In genomic region chr9:44468800-44469199, GRCm38 (mm10) we compare ENCODE assay signal across 25 mouse cellular contexts. TPM values are rescaled to one million over a fixed set of nuclear protein-coding genes. Genes with fewer than 3 reads are reported as not detected.
A peak's percentile ranks its signal among the peaks of the same experiment; 100 is the strongest.
DNase-seq lines count a peak whose midpoint lies in the region; ATAC-seq and TF ChIP-seq lines count a peak whose summit lies in the region.
"Had no signal": no experiment of that assay in that cellular context is flagged by ENCODE, and none has a peak within 500 bp of the region (broad histone marks: within the 10 kb centered on the region; RNA-seq: fewer than 3 reads in every experiment).

No protein-coding gene starts in this region.

- peak; percentile 70 for DNase-seq in midbrain, embryonic 14.5 days
- no peak for DNase-seq in midbrain, embryonic 10.5 days (ENCODE audit: low spot score)
- DNase-seq in midbrain, postnatal 0 days (ENCODE audit: low spot score): peak; percentile 61
- DNase-seq in cerebellum, postnatal 25 days: no peak
- DNase-seq: adrenal gland, postnatal 10 days; B cell, adult 2 months; cerebellum, adult 18-20 months; cerebellum, adult 9-11 months; gastrocnemius, postnatal 36 days; heart, adult 11 months; heart, postnatal 36 days had no signal

- peaks cover 11% of the 10 kb centered on the region; the same call in 1 of the 2 replicates for H3K4me1 ChIP-seq in forebrain, embryonic 12.5 days
- H3K4me1 ChIP-seq in forebrain, embryonic 15.5 days: peaks cover 11% of the 10 kb centered on the region; the same call in 1 of the 2 replicates
- H3K4me1 ChIP-seq in hindbrain, embryonic 16.5 days (ENCODE audit: control insufficient read depth, insufficient read depth, low read depth, low read length): peaks cover 7% of the 10 kb centered on the region
- 0 out of 2 replicates have a peak, but pooled peaks cover 5% of the 10 kb centered on the region for H3K4me1 ChIP-seq in hindbrain, embryonic 12.5 days
- peaks cover 19% of the 10 kb centered on the region for H3K4me1 ChIP-seq in midbrain, embryonic 14.5 days (ENCODE audit: control insufficient read depth, insufficient read depth, low read length)
- H3K4me1 ChIP-seq in midbrain, embryonic 10.5 days: peaks cover 13% of the 10 kb centered on the region
- peaks cover 16% of the 10 kb centered on the region for H3K4me1 ChIP-seq in midbrain, postnatal 0 days (ENCODE audit: insufficient read depth, low read length)
- H3K4me1 ChIP-seq: heart, embryonic 13.5 days had no signal

- H3K36me3 ChIP-seq in forebrain, embryonic 12.5 days (replicated peaks): no peaks in the 10 kb centered on the region
- H3K36me3 ChIP-seq in forebrain, embryonic 15.5 days: no peaks in the 10 kb centered on the region
- no peaks in the 10 kb centered on the region for H3K36me3 ChIP-seq in hindbrain, embryonic 16.5 days (ENCODE audit: control insufficient read depth, insufficient read depth, low read length)
- H3K36me3 ChIP-seq in hindbrain, embryonic 12.5 days: no peaks in the 10 kb centered on the region
- no peaks in the 10 kb centered on the region for H3K36me3 ChIP-seq in midbrain, embryonic 14.5 days (ENCODE audit: control insufficient read depth, insufficient read depth, low read length)
- H3K36me3 ChIP-seq in midbrain, embryonic 10.5 days: no peaks in the 10 kb centered on the region
- no peaks in the 10 kb centered on the region for H3K36me3 ChIP-seq in midbrain, postnatal 0 days (ENCODE audit: insufficient read depth, low read length)
- H3K36me3 ChIP-seq: embryonic facial prominence, embryonic 10.5 days; G1E; heart, embryonic 13.5 days had no signal

- WGBS in forebrain, embryonic 12.5 days: 59% methylated on average over 2 of the region's 2 CpGs
- 52% methylated on average over 2 of the region's 2 CpGs for WGBS in forebrain, embryonic 15.5 days
- 39% methylated on average over 2 of the region's 2 CpGs for WGBS in hindbrain, embryonic 16.5 days
- WGBS in hindbrain, embryonic 12.5 days: 53% methylated on average over 2 of the region's 2 CpGs
- WGBS in midbrain, embryonic 14.5 days: 33% methylated on average over 2 of the region's 2 CpGs
- 64% methylated on average over 2 of the region's 2 CpGs for WGBS in midbrain, embryonic 10.5 days
- 11% methylated on average over 2 of the region's 2 CpGs for WGBS in midbrain, postnatal 0 days

- no peak overlapping the region for H3K27ac ChIP-seq in forebrain, embryonic 12.5 days
- no peak overlapping the region; the same call in 1 of the 2 replicates for H3K27ac ChIP-seq in forebrain, embryonic 15.5 days (replicated peaks)
- peak overlapping the region; percentile 4; the same call in 1 of the 2 replicates for H3K27ac ChIP-seq in hindbrain, embryonic 16.5 days (ENCODE audit: low read depth, low read length)
- H3K27ac ChIP-seq in hindbrain, embryonic 12.5 days: no peak overlapping the region
- H3K27ac ChIP-seq in midbrain, embryonic 14.5 days (replicated peaks; ENCODE audit: low read depth, low read length): peak overlapping the region; percentile 60
- H3K27ac ChIP-seq in midbrain, embryonic 10.5 days (replicated peaks): no peak overlapping the region
- peak overlapping the region; percentile 86 for H3K27ac ChIP-seq in midbrain, postnatal 0 days (ENCODE audit: low read depth, low read length)
- H3K27ac ChIP-seq: embryonic facial prominence, embryonic 10.5 days; heart, embryonic 13.5 days; hindbrain, embryonic 14.5 days had no signal

- H3K4me3 ChIP-seq in forebrain, embryonic 12.5 days (replicated peaks): no peak overlapping the region
- no peak overlapping the region for H3K4me3 ChIP-seq in forebrain, embryonic 15.5 days
- no peak overlapping the region for H3K4me3 ChIP-seq in hindbrain, embryonic 16.5 days (ENCODE audit: low read length)
- H3K4me3 ChIP-seq in hindbrain, embryonic 12.5 days: no peak overlapping the region
- no peak overlapping the region for H3K4me3 ChIP-seq in midbrain, embryonic 14.5 days (replicated peaks; ENCODE audit: low read depth, low read length)
- H3K4me3 ChIP-seq in midbrain, embryonic 10.5 days: no peak overlapping the region
- no peak overlapping the region for H3K4me3 ChIP-seq in midbrain, postnatal 0 days (ENCODE audit: low read depth, low read length)
- H3K4me3 ChIP-seq: embryonic facial prominence, embryonic 10.5 days; heart, embryonic 13.5 days had no signal

- H3K27me3 ChIP-seq in forebrain, embryonic 12.5 days: no peaks in the 10 kb centered on the region
- no peaks in the 10 kb centered on the region for H3K27me3 ChIP-seq in forebrain, embryonic 15.5 days
- H3K27me3 ChIP-seq in hindbrain, embryonic 16.5 days (replicated peaks; ENCODE audit: control insufficient read depth, insufficient read depth, low read length): no peaks in the 10 kb centered on the region
- no peaks in the 10 kb centered on the region for H3K27me3 ChIP-seq in hindbrain, embryonic 12.5 days
- no peaks in the 10 kb centered on the region for H3K27me3 ChIP-seq in midbrain, embryonic 14.5 days (ENCODE audit: control insufficient read depth, insufficient read depth, low read length)
- H3K27me3 ChIP-seq in midbrain, embryonic 10.5 days (ENCODE audit: low read depth, poor library complexity, severe bottlenecking): no peaks in the 10 kb centered on the region
- H3K27me3 ChIP-seq in midbrain, postnatal 0 days (ENCODE audit: insufficient read depth, low read length): no peaks in the 10 kb centered on the region

- H3K4me2 ChIP-seq in forebrain, embryonic 12.5 days: no peak overlapping the region
- no peak overlapping the region for H3K4me2 ChIP-seq in forebrain, embryonic 15.5 days (replicated peaks)
- H3K4me2 ChIP-seq in hindbrain, embryonic 16.5 days (ENCODE audit: low read length): no peak overlapping the region
- H3K4me2 ChIP-seq in hindbrain, embryonic 12.5 days (replicated peaks): no peak overlapping the region
- 0 out of 2 replicates have a peak overlapping the region, but pooled peaks have one; percentile 8 for H3K4me2 ChIP-seq in midbrain, embryonic 14.5 days (ENCODE audit: low read length)
- H3K4me2 ChIP-seq in midbrain, postnatal 0 days (ENCODE audit: low read depth, low read length, poor library complexity, severe bottlenecking): no peak overlapping the region
- H3K4me2 ChIP-seq: heart, embryonic 13.5 days; hindbrain, embryonic 14.5 days had no signal

- TF ChIP-seq CTCF in midbrain, postnatal 0 days (IDR thresholded peaks at IDR 0.05): no peak

- H3K9ac ChIP-seq in forebrain, embryonic 12.5 days: peak overlapping the region; percentile 8; the same call in 1 of the 2 replicates
- H3K9ac ChIP-seq in forebrain, embryonic 15.5 days (replicated peaks): no peak overlapping the region
- H3K9ac ChIP-seq in hindbrain, embryonic 16.5 days (ENCODE audit: low read depth, low read length): 0 out of 2 replicates have a peak overlapping the region, but pooled peaks have one; percentile 14
- H3K9ac ChIP-seq in hindbrain, embryonic 12.5 days: no peak overlapping the region
- no peak overlapping the region for H3K9ac ChIP-seq in midbrain, embryonic 14.5 days (replicated peaks; ENCODE audit: low read length)
- H3K9ac ChIP-seq in midbrain, postnatal 0 days (replicated peaks; ENCODE audit: low read length, poor library complexity, severe bottlenecking): no peak overlapping the region
- H3K9ac ChIP-seq: heart, embryonic 13.5 days; hindbrain, embryonic 14.5 days had no signal

- no peak for ATAC-seq in forebrain, embryonic 12.5 days (ENCODE audit: low FRiP score)
- ATAC-seq in forebrain, embryonic 15.5 days (replicated peaks): no peak
- peak; percentile 63; the same call in 1 of the 2 replicates for ATAC-seq in hindbrain, embryonic 16.5 days
- no peak for ATAC-seq in hindbrain, embryonic 12.5 days (ENCODE audit: low FRiP score)
- no peak for ATAC-seq in midbrain, embryonic 14.5 days (ENCODE audit: low FRiP score, low TSS enrichment)
- peak; percentile 66; the same call in 1 of the 2 replicates for ATAC-seq in midbrain, postnatal 0 days (ENCODE audit: low FRiP score)
- ATAC-seq: CD4-positive, CD25-positive, alpha-beta regulatory T cell, adult 4 months had no signal

- no peaks in the 10 kb centered on the region for H3K9me3 ChIP-seq in forebrain, embryonic 12.5 days
- H3K9me3 ChIP-seq in forebrain, embryonic 15.5 days: no peaks in the 10 kb centered on the region
- no peaks in the 10 kb centered on the region for H3K9me3 ChIP-seq in hindbrain, embryonic 16.5 days (ENCODE audit: control insufficient read depth, low read length)
- H3K9me3 ChIP-seq in hindbrain, embryonic 12.5 days (replicated peaks): no peaks in the 10 kb centered on the region
- no peaks in the 10 kb centered on the region for H3K9me3 ChIP-seq in midbrain, embryonic 14.5 days (ENCODE audit: control insufficient read depth, low read length)
- H3K9me3 ChIP-seq in midbrain, embryonic 10.5 days (replicated peaks): no peaks in the 10 kb centered on the region
- H3K9me3 ChIP-seq in midbrain, postnatal 0 days (ENCODE audit: low read length): no peaks in the 10 kb centered on the region
- H3K9me3 ChIP-seq: embryonic facial prominence, embryonic 10.5 days; G1E; heart, embryonic 13.5 days had no signal

RNA-seq across cellular contexts. Expression of gene Bcl9l, which starts 13.8 kb away (rescaled TPM):
- 10.6 and 10.7 TPM in 2 replicates for polyA plus RNA-seq in forebrain, embryonic 12.5 days (2016; fragmentation: Nextera tagmentation; extraction: Ambion mirVana)
- 13.6 and 14.4 TPM in 2 replicates for polyA plus RNA-seq in forebrain, embryonic 15.5 days (2015; fragmentation: Nextera tagmentation; extraction: Ambion mirVana)
- 9.7 and 11.1 TPM in 2 replicates for polyA plus RNA-seq in hindbrain, embryonic 16.5 days (2015; fragmentation: Nextera tagmentation; extraction: Ambion mirVana)
- 12.3 and 15.5 TPM in 2 replicates for polyA plus RNA-seq in hindbrain, embryonic 12.5 days (2016; fragmentation: Nextera tagmentation; extraction: Ambion mirVana)
- 12.6 and 14.9 TPM in 2 replicates for polyA plus RNA-seq in midbrain, embryonic 14.5 days (2014; fragmentation: Nextera tagmentation; extraction: Ambion mirVana)
- polyA plus RNA-seq in midbrain, embryonic 10.5 days (2016; fragmentation: Nextera tagmentation; extraction: Ambion mirVana): 3.9 and 4.7 TPM in 2 replicates
- total RNA-seq in midbrain, postnatal 0 days (2014; rRNA removed): 42.1 and 61.1 TPM in 2 replicates
- 10.0 and 10.4 TPM in 2 replicates for polyA plus RNA-seq in midbrain, postnatal 0 days (2015; fragmentation: Nextera tagmentation; extraction: Ambion mirVana)

RNA-seq across cellular contexts. Expression of gene Upk2, which starts 14.0 kb away (rescaled TPM):
- 0.29 TPM in 1 of 2 replicates, not detected in the other for polyA plus RNA-seq in forebrain, embryonic 12.5 days (2016; fragmentation: Nextera tagmentation; extraction: Ambion mirVana)
- polyA plus RNA-seq in forebrain, embryonic 15.5 days (2015; fragmentation: Nextera tagmentation; extraction: Ambion mirVana): not detected in 2 replicates
- not detected in 2 replicates for polyA plus RNA-seq in hindbrain, embryonic 16.5 days (2015; fragmentation: Nextera tagmentation; extraction: Ambion mirVana)
- not detected in 2 replicates for polyA plus RNA-seq in hindbrain, embryonic 12.5 days (2016; fragmentation: Nextera tagmentation; extraction: Ambion mirVana)
- not detected in 2 replicates for polyA plus RNA-seq in midbrain, embryonic 14.5 days (2014; fragmentation: Nextera tagmentation; extraction: Ambion mirVana)
- polyA plus RNA-seq in midbrain, embryonic 10.5 days (2016; fragmentation: Nextera tagmentation; extraction: Ambion mirVana): not detected in 2 replicates
- total RNA-seq in midbrain, postnatal 0 days (2014; rRNA removed): not detected in 2 replicates
- not detected in 2 replicates for polyA plus RNA-seq in midbrain, postnatal 0 days (2015; fragmentation: Nextera tagmentation; extraction: Ambion mirVana)
- total RNA-seq: adrenal gland, postnatal 10 days; adrenal gland, postnatal 4 days; G1E; gastrocnemius, postnatal 36 days; heart, postnatal 36 days had no signal
- polyA plus RNA-seq: CD4-positive, CD25-positive, alpha-beta regulatory T cell, adult 4 months; G1E; heart, embryonic 13.5 days; heart, postnatal 0 days; hindbrain, embryonic 14.5 days had no signal

RNA-seq across cellular contexts. Expression of gene Foxr1, which starts 27.9 kb away (rescaled TPM):
- not detected in 2 replicates for polyA plus RNA-seq in forebrain, embryonic 12.5 days (2016; fragmentation: Nextera tagmentation; extraction: Ambion mirVana)
- polyA plus RNA-seq in forebrain, embryonic 15.5 days (2015; fragmentation: Nextera tagmentation; extraction: Ambion mirVana): not detected in 2 replicates
- polyA plus RNA-seq in hindbrain, embryonic 16.5 days (2015; fragmentation: Nextera tagmentation; extraction: Ambion mirVana): not detected in 2 replicates
- not detected in 2 replicates for polyA plus RNA-seq in hindbrain, embryonic 12.5 days (2016; fragmentation: Nextera tagmentation; extraction: Ambion mirVana)
- not detected in 2 replicates for polyA plus RNA-seq in midbrain, embryonic 14.5 days (2014; fragmentation: Nextera tagmentation; extraction: Ambion mirVana)
- not detected in 2 replicates for polyA plus RNA-seq in midbrain, embryonic 10.5 days (2016; fragmentation: Nextera tagmentation; extraction: Ambion mirVana)
- not detected in 2 replicates for total RNA-seq in midbrain, postnatal 0 days (2014; rRNA removed)
- not detected in 2 replicates for polyA plus RNA-seq in midbrain, postnatal 0 days (2015; fragmentation: Nextera tagmentation; extraction: Ambion mirVana)
- total RNA-seq: adrenal gland, postnatal 10 days; adrenal gland, postnatal 4 days; gastrocnemius, adult 8-10 months; gastrocnemius, postnatal 36 days; heart, postnatal 36 days had no signal
- polyA plus RNA-seq: embryonic facial prominence, embryonic 10.5 days; embryonic facial prominence, embryonic 14.5 days; G1E; heart, embryonic 13.5 days; heart, postnatal 0 days; hindbrain, embryonic 14.5 days; intestine, embryonic 14.5 days had no signal

RNA-seq across cellular contexts. Expression of gene Ccdc84, which starts 50.4 kb away (rescaled TPM):
- 30.3 and 32.2 TPM in 2 replicates for polyA plus RNA-seq in forebrain, embryonic 12.5 days (2016; fragmentation: Nextera tagmentation; extraction: Ambion mirVana)
- 34.6 and 35.1 TPM in 2 replicates for polyA plus RNA-seq in forebrain, embryonic 15.5 days (2015; fragmentation: Nextera tagmentation; extraction: Ambion mirVana)
- 32.3 and 32.4 TPM in 2 replicates for polyA plus RNA-seq in hindbrain, embryonic 16.5 days (2015; fragmentation: Nextera tagmentation; extraction: Ambion mirVana)
- 32.9 and 36.7 TPM in 2 replicates for polyA plus RNA-seq in hindbrain, embryonic 12.5 days (2016; fragmentation: Nextera tagmentation; extraction: Ambion mirVana)
- polyA plus RNA-seq in midbrain, embryonic 14.5 days (2014; fragmentation: Nextera tagmentation; extraction: Ambion mirVana): 33.3 and 36.4 TPM in 2 replicates
- polyA plus RNA-seq in midbrain, embryonic 10.5 days (2016; fragmentation: Nextera tagmentation; extraction: Ambion mirVana): 25.4 and 29.9 TPM in 2 replicates
- 20.0 and 23.2 TPM in 2 replicates for total RNA-seq in midbrain, postnatal 0 days (2014; rRNA removed)
- polyA plus RNA-seq in midbrain, postnatal 0 days (2015; fragmentation: Nextera tagmentation; extraction: Ambion mirVana): 30.2 and 36.1 TPM in 2 replicates

Comparison
In these comparisons a context has a peak if more than half of its experiments do, and no peak if none do; other contexts are left out.
1. ATAC-seq: peak in hindbrain, embryonic 16.5 days (single experiment) and midbrain, postnatal 0 days (single experiment); none in forebrain, embryonic 12.5 days (single experiment), forebrain, embryonic 15.5 days (single experiment), hindbrain, embryonic 12.5 days (single experiment) and midbrain, embryonic 14.5 days (single experiment).
2. H3K27ac ChIP-seq: peak in hindbrain, embryonic 16.5 days (single experiment), midbrain, embryonic 14.5 days (single experiment) and midbrain, postnatal 0 days (single experiment); none in forebrain, embryonic 12.5 days (single experiment), forebrain, embryonic 15.5 days (single experiment), hindbrain, embryonic 12.5 days (single experiment) and midbrain, embryonic 10.5 days (single experiment).
3. H3K9ac ChIP-seq: peak in forebrain, embryonic 12.5 days (single experiment) and hindbrain, embryonic 16.5 days (single experiment); none in forebrain, embryonic 15.5 days (single experiment), hindbrain, embryonic 12.5 days (single experiment), midbrain, embryonic 14.5 days (single experiment) and midbrain, postnatal 0 days (single experiment).
4. DNase-seq: peak in midbrain, embryonic 14.5 days (single experiment) and midbrain, postnatal 0 days (single experiment); none in midbrain, embryonic 10.5 days (single experiment) and cerebellum, postnatal 25 days (0 of 2).